Mouse (Mus musculus): ENCODE measurements around the gene Arid1a.
"Not testable (repeated sequence)": the region's sequence is repeated elsewhere in the genome, so short reads cannot be mapped to it uniquely, and the experiment has no call there.

The Arid1a gene

DNA sequence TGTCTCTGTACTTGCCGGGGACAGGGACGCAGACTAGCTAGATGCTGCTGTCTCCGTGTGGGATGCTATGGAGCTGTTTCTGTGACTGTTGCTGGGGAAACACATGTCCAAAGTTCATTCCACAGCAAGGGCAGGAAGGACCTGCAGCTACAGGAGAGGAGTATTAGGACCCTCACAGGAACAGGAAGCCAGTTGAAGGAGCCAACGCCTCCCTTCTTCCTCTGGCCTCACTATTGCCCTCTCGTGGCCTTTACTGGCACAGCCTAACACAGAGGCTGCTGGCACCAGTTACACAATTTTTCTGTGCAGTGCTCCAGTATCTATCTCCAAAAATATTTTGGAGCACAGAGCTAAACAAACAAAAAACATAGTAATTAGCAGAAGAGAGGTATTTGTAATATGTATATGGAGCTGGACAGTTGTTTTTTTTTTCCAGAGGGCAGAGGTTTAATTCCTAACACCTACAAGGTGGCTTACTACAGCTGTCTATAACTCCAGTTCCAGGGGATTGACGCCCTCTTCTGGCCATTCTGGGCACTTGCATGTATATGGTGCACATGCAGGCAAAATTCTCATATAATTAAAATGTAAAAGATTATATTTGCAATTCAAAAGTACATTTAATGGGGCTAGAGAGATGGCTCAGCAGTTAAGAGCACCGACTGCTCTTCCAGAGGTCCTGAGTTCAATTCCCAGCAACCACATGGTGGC, 106.4 kb downstream of the Arid1a start, which contains the start of gene Zdhhc18:
TSS of gene Zdhhc18 (minus strand) at position 166 of the 711 bp plus-strand sequence.
- peak; percentile 94 for DNase-seq

- DNase-seq, result not testable (repeated sequence)
Measured at GRCm38 (mm10) chr4:133649464-133649863, 107.1 kb downstream of the Arid1a start.

DNA sequence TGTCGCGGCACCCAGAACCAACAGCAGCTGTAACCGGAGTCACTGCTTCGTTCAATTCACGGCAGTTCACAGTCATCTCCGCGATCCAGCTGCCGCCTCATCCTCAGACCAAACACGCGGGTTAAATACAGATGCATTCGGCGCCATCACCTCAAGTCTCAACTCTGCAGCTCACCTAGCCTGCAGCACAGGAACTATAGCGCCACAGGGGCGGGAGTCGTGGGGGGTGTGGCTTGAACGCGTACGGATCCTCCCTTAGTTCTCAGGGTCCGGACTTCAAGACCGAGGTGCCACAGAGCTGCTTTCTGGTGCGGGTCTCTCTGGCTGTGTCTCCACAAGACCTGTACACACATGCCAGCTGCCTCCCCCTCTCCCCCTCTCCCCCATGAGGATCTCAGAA, 110.9 kb downstream of the Arid1a start:
- no peak for DNase-seq

- DNase-seq, result no peak
Measured at GRCm38 (mm10) chr4:133645195-133645594, 111.4 kb downstream of the Arid1a start.

DNA sequence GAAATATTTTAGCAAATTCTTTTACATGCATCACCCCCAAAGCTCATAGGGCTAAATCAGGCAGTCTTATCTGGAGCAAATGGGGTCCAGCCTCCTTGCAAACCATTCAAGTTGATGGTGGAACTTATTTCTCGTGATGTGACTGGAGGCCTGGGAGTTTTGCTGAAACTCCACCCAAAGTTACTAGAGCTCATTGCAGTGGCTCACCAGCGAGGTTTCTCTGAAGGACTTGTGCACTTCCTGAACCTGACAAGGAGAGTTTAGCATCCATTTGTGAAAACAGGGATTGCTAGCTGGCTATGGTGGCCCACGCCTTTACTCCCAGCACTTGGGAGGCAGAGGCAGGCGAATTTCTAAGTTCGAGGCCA, 122.5 kb downstream of the Arid1a start:
- no peak for DNase-seq

- DNase-seq, result peak; percentile 92
Measured at GRCm38 (mm10) chr4:133633332-133634042, 123.1 kb downstream of the Arid1a start.

- DNase-seq, result no peak
Measured at GRCm38 (mm10) chr4:133632483-133633327, 123.9 kb downstream of the Arid1a start.

GRCm38 (mm10) chr4:133631769-133632411, 124.7 kb downstream of the Arid1a start:
- DNase-seq, result peak; percentile 82

- peak; percentile 64 for DNase-seq
Measured at GRCm38 (mm10) chr4:133631071-133631768, 125.3 kb downstream of the Arid1a start.

GRCm38 (mm10) chr4:133630326-133630920, 126.1 kb downstream of the Arid1a start:
- no peak for DNase-seq

- no peak for DNase-seq
Measured at GRCm38 (mm10) chr4:133629191-133629590, 127.4 kb downstream of the Arid1a start.

All from lung, postnatal 36 days (tissue).